Mouse (Mus musculus) testis, adult 2 months (tissue): ENCODE results near the gene Fhl5. TPM values are rescaled to one million over a fixed set of nuclear protein-coding genes. Genes with fewer than 3 reads are reported as not detected.
"Not testable (repeated sequence)": the region's sequence is repeated elsewhere in the genome, so short reads cannot be mapped to it uniquely, and the experiment has no call there.

Source experiments
- H3K27ac ChIP-seq: fragments of 200-500 bp; 2 replicates; pipeline ENCODE4 v1.5.1; 2012; ENCODE audit warnings: low read depth, low read length; ENCODE audit not compliant: control insufficient read depth, insufficient read depth
- H3K27me3 ChIP-seq: fragments of 200-500 bp; 2 replicates; pipeline ENCODE4 v1.6.1; 2012; ENCODE audit warnings: mild to moderate bottlenecking, low read length, moderate library complexity; ENCODE audit not compliant: control insufficient read depth, insufficient read depth
- H3K36me3 ChIP-seq: fragments of 200-500 bp; 2 replicates; pipeline ENCODE4 v1.6.1; 2012; ENCODE audit warnings: mild to moderate bottlenecking, low read length; ENCODE audit not compliant: control insufficient read depth, insufficient read depth
- H3K4me1 ChIP-seq: fragments of 200-500 bp; 2 replicates; pipeline ENCODE4 v1.6.1; 2012; ENCODE audit warnings: low read length; ENCODE audit not compliant: control insufficient read depth, insufficient read depth
- H3K4me3 ChIP-seq: fragments of 200-500 bp; 2 replicates; pipeline ENCODE4 v1.5.1; 2012; ENCODE audit warnings: low read depth, mild to moderate bottlenecking, low read length, moderate library complexity, mixed read lengths; ENCODE audit not compliant: control insufficient read depth
- CTCF ChIP-seq: fragments of 200-500 bp; IDR thresholded peaks from 2 replicates; pipeline ENCODE4 v1.5.1; 2012; ENCODE audit warnings: low read depth, mild to moderate bottlenecking, inconsistent platforms, low read length, moderate library complexity; ENCODE audit not compliant: control insufficient read depth, insufficient read depth, insufficient replicate concordance
- POLR2A ChIP-seq: fragments of 200-500 bp; IDR thresholded peaks from 2 replicates; pipeline ENCODE4 v1.6.1; 2012; ENCODE audit warnings: low read depth, mild to moderate bottlenecking, inconsistent platforms, low read length, moderate library complexity; ENCODE audit not compliant: control insufficient read depth
- polyA plus RNA-seq: library from polyadenylated mRNA; depleted of rRNA; stranded (reverse); fragments of >200 nt; gene quantifications from 2 replicates; pipeline ENCODE4 v1.2.3, GENCODE M21; 2012; rRNA removed

Gene Fhl5
- polyA plus RNA-seq: 197 and 236 TPM in 2 replicates

DNA sequence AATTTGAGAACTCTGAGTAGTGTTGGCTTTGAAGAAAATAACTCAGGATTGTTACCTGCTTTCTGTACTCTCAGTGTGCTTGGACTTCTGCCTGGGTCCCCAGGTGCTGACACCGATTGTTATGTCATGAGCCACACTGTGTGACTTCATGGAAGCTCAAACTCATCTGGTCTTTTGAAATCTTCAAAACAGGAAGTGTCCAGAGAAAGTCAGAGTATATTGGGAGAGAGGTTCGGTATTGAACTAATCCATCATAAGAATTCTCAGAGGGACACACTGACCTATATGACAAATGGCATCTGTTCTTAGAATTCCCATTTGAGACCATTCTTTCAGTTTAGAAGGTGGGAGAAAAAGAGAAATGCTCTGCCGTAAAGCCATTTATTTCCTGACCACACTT is at the start of gene Fhl5:
Gene Fhl5 (minus strand): TSS at position 101 of the 400 bp plus-strand sequence.
- Histone ChIP-seq H3K4me1 (no peaks in the 10 kb centered on the region), H3K27me3 (no peaks in the 10 kb centered on the region), H3K36me3 (no peaks in the 10 kb centered on the region), H3K4me3 (peak within 1 kb of the TSS; percentile 74), H3K27ac (peak within 1 kb of the TSS; percentile 49)
- no peak for TF ChIP-seq CTCF

- not testable (repeated sequence) for H3K36me3 ChIP-seq, H3K4me3 ChIP-seq, H3K4me1 ChIP-seq, H3K27me3 ChIP-seq, H3K27ac ChIP-seq
Measured at GRCm38 (mm10) chr4:25285002-25285401, 42.3 kb upstream of the Fhl5 start.

DNA sequence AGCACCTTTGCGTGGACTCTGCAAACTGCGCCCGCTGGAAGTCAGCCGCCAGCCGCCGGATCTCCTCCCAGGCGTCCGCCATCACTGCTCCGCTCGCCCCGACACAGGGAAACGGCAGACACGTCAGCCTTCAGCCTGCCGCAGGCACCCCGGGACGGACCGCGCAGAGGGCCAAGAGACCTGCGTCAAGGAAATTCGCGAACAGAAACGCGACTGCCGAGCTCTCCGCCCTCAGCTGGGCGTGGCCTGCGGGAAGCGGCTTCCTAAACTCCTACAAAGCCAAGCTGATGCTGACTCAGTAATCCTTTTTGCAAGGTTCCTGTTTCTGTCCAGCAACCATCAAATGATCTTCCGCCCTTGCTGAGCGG is 39.0 kb upstream of the Fhl5 start, which contains the start of gene Ufl1:
Gene Ufl1 (minus strand): TSS at position 151 of the 368 bp plus-strand sequence.
- TF ChIP-seq CTCF (no peak), POLR2A (peak; percentile 97)
- H3K36me3 ChIP-seq: no peaks in the 10 kb centered on the region
- no peaks in the 10 kb centered on the region for H3K27me3 ChIP-seq
- peak within 1 kb of the TSS; percentile 92 for H3K27ac ChIP-seq
- H3K4me1 ChIP-seq: no peaks in the 10 kb centered on the region
- peak within 1 kb of the TSS; percentile 92 for H3K4me3 ChIP-seq

GRCm38 (mm10) chr4:25280938-25281670 is 38.4 kb upstream of the Fhl5 start:
- Histone ChIP-seq H3K4me3 (peak overlapping the region; percentile 92), H3K36me3 (no peaks in the 10 kb centered on the region), H3K27ac (peak overlapping the region; percentile 92), H3K4me1 (no peaks in the 10 kb centered on the region), H3K27me3 (no peaks in the 10 kb centered on the region)
- TF ChIP-seq POLR2A (no peak), CTCF (no peak)

GRCm38 (mm10) chr4:25272861-25273627 is 30.4 kb upstream of the Fhl5 start:
- H3K36me3 ChIP-seq: peaks cover 3% of the 10 kb centered on the region
- no peak for TF ChIP-seq POLR2A
- no peak for TF ChIP-seq CTCF

GRCm38 (mm10) chr4:25271926-25272325 is 29.2 kb upstream of the Fhl5 start:
- H3K4me3 ChIP-seq: no peak overlapping the region
- H3K27me3 ChIP-seq: no peaks in the 10 kb centered on the region
- no peak overlapping the region for H3K27ac ChIP-seq
- TF ChIP-seq POLR2A: no peak
- TF ChIP-seq CTCF: no peak
- H3K4me1 ChIP-seq: no peaks in the 10 kb centered on the region
- peaks cover 3% of the 10 kb centered on the region for H3K36me3 ChIP-seq

More at GRCm38 (mm10) chr4:25272861-25273627, 30.4 kb upstream of the Fhl5 start:
- H3K27ac ChIP-seq: no peak overlapping the region
- no peaks in the 10 kb centered on the region for H3K27me3 ChIP-seq
- no peak overlapping the region for H3K4me3 ChIP-seq
- H3K4me1 ChIP-seq: no peaks in the 10 kb centered on the region

- no peak overlapping the region for H3K4me3 ChIP-seq
- TF ChIP-seq POLR2A (no peak), CTCF (no peak)
- H3K27me3 ChIP-seq: no peaks in the 10 kb centered on the region
- no peak overlapping the region for H3K27ac ChIP-seq
- H3K4me1 ChIP-seq: no peaks in the 10 kb centered on the region
- H3K36me3 ChIP-seq: peaks cover 1% of the 10 kb centered on the region; the same call in 1 of the 2 replicates
Measured at GRCm38 (mm10) chr4:25267144-25267543, 24.5 kb upstream of the Fhl5 start.
